Mouse (Mus musculus) C2C12 (cell line): Measurements from ENCODE around the gene Parl.

Source experiments
- CTCF ChIP-seq: IDR thresholded peaks from one replicate; pipeline ENCODE4 v1.5.1; 2011; ENCODE audit not compliant: control insufficient read depth, insufficient read depth, insufficient read length
- MAX ChIP-seq: IDR thresholded peaks from one replicate; pipeline ENCODE4 v1.6.1; 2011; ENCODE audit warnings: mild to moderate bottlenecking, control low read depth
- MYOD1 ChIP-seq: IDR thresholded peaks from one replicate; pipeline ENCODE4 v1.6.1; 2011; ENCODE audit warnings: low read depth; ENCODE audit not compliant: control insufficient read depth, insufficient read length
- MYOG ChIP-seq: IDR thresholded peaks from one replicate; pipeline ENCODE4 v1.6.1; 2011; ENCODE audit not compliant: control insufficient read depth, insufficient read length; ENCODE audit errors: extremely low read depth
- USF1 ChIP-seq: IDR thresholded peaks from one replicate; pipeline ENCODE4 v1.6.1; 2011; ENCODE audit warnings: low read depth, mild to moderate bottlenecking, control low read depth, moderate library complexity

DNA sequence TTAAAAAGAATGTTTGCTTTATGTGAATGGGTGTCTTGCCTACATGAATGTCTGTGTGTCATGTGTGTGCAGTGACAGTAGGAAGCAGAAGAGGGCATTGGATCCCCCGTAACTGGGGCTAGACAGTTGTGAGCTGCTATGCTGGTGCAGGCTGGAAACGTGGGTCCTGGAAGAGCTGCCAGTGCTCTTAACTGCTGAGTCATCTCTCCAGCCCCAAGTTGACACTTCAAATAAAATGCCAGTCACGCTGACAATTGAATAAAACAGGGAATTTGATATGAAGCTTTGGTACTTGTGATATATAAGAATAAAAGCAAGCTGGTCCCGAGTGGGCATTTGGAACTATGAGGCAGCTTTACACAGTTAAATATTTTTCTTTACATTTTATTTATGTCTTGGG is 21.9 kb downstream of the Parl start:
- TF ChIP-seq MYOG = no peak
- TF ChIP-seq CTCF = no peak
- TF ChIP-seq MAX = no peak
- TF ChIP-seq USF1 = no peak
- no peak for TF ChIP-seq MYOD1
